Mouse (Mus musculus): Measurements from ENCODE around the gene Ccna1. TPM values are rescaled to one million over a fixed set of nuclear protein-coding genes. Genes with fewer than 3 reads are reported as not detected.

Ccna1 gene
- polyA plus RNA-seq, 1 experiment from 2014 or later, result 1.3 TPM

DNA sequence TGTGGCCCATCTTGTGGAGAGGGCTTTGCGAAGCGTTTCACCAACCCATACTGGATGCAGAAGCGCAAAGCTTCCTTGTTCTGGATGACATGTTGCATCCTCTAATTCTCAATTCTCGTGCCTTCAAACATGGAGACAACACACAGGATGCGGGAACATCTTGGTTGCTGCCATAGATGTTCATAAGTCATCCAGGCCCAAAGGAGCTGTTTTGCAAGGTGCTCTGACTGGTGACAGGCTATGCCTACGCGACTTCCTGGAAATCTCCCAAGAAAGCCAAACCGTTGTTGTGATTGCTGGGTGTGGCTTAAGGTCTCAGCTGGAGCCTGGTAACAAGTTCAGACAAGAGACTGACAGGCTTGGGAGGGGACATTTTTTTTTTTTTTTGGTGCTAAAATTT is 1.1 kb upstream of the Ccna1 start:
- Histone ChIP-seq H3K27ac (ENCODE audit: low read depth) (no peak overlapping the region), H3K4me1 (replicated peaks; ENCODE audit: control insufficient read depth, insufficient read depth, low read length) (peaks cover 7% of the 10 kb centered on the region; the same call in 1 of the 2 replicates), H3K4me3 (ENCODE audit: low read depth, low read length) (no peak overlapping the region), H3K36me3 (ENCODE audit: control insufficient read depth, insufficient read depth, low read length) (no peaks in the 10 kb centered on the region), H3K4me2 (ENCODE audit: low read length) (no peak overlapping the region), H3K9me3 (ENCODE audit: control insufficient read depth, low read length) (no peaks in the 10 kb centered on the region), H3K27me3 (replicated peaks; ENCODE audit: control insufficient read depth, insufficient read depth, low read length) (peaks cover 25% of the 10 kb centered on the region), H3K9ac (ENCODE audit: low read length) (no peak overlapping the region)
- 62% methylated on average over 8 of the region's 8 CpGs for WGBS
- DNase-seq (ENCODE audit: low spot score), result no peak
- ATAC-seq (replicated peaks; ENCODE audit: low FRiP score, low TSS enrichment, low read depth), result no peak

DNA sequence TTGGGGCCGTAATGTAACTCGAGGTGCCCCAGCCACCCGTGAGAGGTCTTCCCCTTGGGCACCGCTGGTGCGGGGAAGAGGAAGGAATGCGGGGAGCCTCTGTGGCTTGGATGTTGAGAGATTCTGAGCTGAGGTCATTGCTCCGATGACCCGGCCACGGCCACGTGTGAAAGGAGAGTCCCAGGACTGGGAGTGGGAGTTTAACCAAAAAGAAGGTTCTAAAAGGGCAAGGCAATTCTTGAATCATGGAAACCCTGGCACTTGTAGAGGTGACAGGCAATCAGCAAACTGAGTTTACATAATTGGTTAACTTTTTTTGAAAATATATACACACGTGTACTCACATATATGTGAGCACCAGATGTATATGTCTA is 433 bp upstream of the Ccna1 start:
- no peaks in the 10 kb centered on the region for H3K36me3 ChIP-seq (ENCODE audit: control insufficient read depth, insufficient read depth, low read length)
- 9% methylated on average over 11 of the region's 11 CpGs for WGBS
- peak overlapping the region; percentile 56 for H3K4me3 ChIP-seq (ENCODE audit: low read depth, low read length)
- peak overlapping the region; percentile 99 for H3K4me2 ChIP-seq (ENCODE audit: low read length)
- H3K9ac ChIP-seq (ENCODE audit: low read length), result peak overlapping the region; percentile 35
- DNase-seq (ENCODE audit: low spot score) (no peak), ATAC-seq (replicated peaks; ENCODE audit: low FRiP score, low TSS enrichment, low read depth) (no peak)
- H3K9me3 ChIP-seq (ENCODE audit: control insufficient read depth, low read length), result no peaks in the 10 kb centered on the region
- H3K27me3 ChIP-seq (replicated peaks; ENCODE audit: control insufficient read depth, insufficient read depth, low read length), result peaks cover 25% of the 10 kb centered on the region
- H3K27ac ChIP-seq (ENCODE audit: low read depth), result no peak overlapping the region
- peaks cover 7% of the 10 kb centered on the region; the same call in 1 of the 2 replicates for H3K4me1 ChIP-seq (replicated peaks; ENCODE audit: control insufficient read depth, insufficient read depth, low read length)

DNA sequence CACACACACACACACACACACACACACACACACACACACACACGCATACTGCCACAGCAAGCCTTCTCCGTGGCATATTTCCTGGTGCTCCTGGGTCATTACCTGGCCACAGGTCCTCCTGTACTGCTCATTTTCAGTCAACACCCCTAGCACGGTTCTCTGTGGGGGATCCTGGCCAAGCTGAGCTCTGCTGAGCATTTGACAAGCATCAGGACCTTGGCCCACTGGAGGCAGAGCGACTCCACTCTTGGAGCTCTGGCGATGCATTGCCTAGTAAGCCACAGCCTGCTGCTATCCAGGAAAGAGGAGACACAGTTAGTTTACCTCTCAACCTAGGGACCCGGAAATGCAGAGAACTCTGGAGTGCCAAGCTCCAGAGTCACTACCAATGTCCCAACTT is 1.1 kb downstream of the Ccna1 start:
- H3K27ac ChIP-seq (ENCODE audit: low read depth), result no peak overlapping the region
- 57% methylated on average over 6 of the region's 6 CpGs for WGBS
- H3K27me3 ChIP-seq (replicated peaks; ENCODE audit: control insufficient read depth, insufficient read depth, low read length), result peaks cover 25% of the 10 kb centered on the region
- ATAC-seq (replicated peaks; ENCODE audit: low FRiP score, low TSS enrichment, low read depth) (no peak), DNase-seq (ENCODE audit: low spot score) (no peak)
- peak overlapping the region; percentile 35; the same call in 1 of the 2 replicates for H3K9ac ChIP-seq (ENCODE audit: low read length)
- H3K9me3 ChIP-seq (ENCODE audit: control insufficient read depth, low read length), result no peaks in the 10 kb centered on the region
- H3K4me2 ChIP-seq (ENCODE audit: low read length), result peak overlapping the region; percentile 99
- H3K4me1 ChIP-seq (replicated peaks; ENCODE audit: control insufficient read depth, insufficient read depth, low read length), result peaks cover 7% of the 10 kb centered on the region; the same call in 1 of the 2 replicates
- H3K36me3 ChIP-seq (ENCODE audit: control insufficient read depth, insufficient read depth, low read length), result no peaks in the 10 kb centered on the region
- peak overlapping the region; percentile 56 for H3K4me3 ChIP-seq (ENCODE audit: low read depth, low read length)

DNA sequence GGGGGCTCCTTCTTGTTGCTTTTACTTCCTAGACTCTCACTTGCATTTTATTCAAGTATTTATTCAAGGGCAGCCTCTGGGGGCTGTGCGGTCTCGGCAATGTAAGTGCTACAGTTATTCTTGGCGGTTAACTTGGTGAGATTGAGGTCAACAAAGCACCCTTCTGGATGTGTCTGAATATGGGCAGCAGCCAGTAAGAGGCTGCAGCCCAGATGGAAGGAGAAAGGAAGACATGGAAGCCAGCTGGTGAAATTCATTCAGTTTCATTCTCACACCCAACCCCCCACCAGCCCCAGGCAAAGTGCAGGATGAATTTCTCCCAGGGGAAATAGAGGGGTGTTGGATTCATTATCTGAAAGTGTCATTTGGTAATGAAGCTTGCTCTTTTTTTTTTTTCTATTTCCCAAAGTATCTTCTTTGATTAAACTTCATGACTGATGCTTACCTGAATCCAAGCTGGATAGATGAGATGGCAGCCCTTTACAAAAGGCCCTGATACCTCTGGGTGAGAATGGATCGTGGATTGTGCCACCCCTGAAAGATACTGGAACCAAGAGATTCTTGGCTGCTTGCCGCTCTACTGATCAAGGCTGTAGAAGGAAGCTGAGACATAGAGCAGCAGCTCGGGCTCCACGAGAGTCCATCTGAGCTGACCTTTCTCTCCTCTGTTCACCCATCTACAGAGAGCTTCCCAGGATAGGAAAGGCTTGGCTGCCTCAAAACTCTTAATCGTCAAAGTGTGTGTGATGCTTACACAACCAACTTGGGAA is 10.5 kb downstream of the Ccna1 start:
- ATAC-seq (replicated peaks; ENCODE audit: low FRiP score, low TSS enrichment, low read depth) (no peak), DNase-seq (ENCODE audit: low spot score) (no peak)
- no peak overlapping the region for H3K27ac ChIP-seq (ENCODE audit: low read depth)
- no peak overlapping the region for H3K4me2 ChIP-seq (ENCODE audit: low read length)
- H3K36me3 ChIP-seq (ENCODE audit: control insufficient read depth, insufficient read depth, low read length), result no peaks in the 10 kb centered on the region
- no peaks in the 10 kb centered on the region for H3K4me1 ChIP-seq (replicated peaks; ENCODE audit: control insufficient read depth, insufficient read depth, low read length)
- H3K4me3 ChIP-seq (ENCODE audit: low read depth, low read length), result no peak overlapping the region
- H3K9ac ChIP-seq (ENCODE audit: low read length), result no peak overlapping the region
- no peaks in the 10 kb centered on the region for H3K27me3 ChIP-seq (replicated peaks; ENCODE audit: control insufficient read depth, insufficient read depth, low read length)
- WGBS, result 81% methylated on average over 8 of the region's 8 CpGs
- H3K9me3 ChIP-seq (ENCODE audit: control insufficient read depth, low read length), result no peaks in the 10 kb centered on the region

DNA sequence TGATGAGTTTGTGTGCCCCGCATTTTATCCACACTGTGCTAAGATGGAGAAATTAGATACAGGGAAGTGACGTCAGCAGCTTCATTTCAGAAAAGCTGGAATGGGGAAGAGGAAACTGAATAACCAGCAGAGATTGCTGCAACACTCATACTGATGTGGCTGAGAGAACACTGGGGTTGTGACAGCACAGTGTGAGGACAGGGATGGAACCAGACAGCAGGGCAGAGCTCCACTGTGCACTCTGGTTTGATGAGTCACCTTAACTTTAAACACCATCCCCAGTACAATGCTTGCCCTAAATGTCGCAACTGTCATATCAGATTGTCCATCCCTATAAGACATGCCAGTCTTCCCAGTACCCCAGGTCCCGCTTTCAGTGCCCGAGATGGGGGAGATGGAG is 17.7 kb downstream of the Ccna1 start:
- no peaks in the 10 kb centered on the region for H3K9me3 ChIP-seq (ENCODE audit: control insufficient read depth, low read length)

DNA sequence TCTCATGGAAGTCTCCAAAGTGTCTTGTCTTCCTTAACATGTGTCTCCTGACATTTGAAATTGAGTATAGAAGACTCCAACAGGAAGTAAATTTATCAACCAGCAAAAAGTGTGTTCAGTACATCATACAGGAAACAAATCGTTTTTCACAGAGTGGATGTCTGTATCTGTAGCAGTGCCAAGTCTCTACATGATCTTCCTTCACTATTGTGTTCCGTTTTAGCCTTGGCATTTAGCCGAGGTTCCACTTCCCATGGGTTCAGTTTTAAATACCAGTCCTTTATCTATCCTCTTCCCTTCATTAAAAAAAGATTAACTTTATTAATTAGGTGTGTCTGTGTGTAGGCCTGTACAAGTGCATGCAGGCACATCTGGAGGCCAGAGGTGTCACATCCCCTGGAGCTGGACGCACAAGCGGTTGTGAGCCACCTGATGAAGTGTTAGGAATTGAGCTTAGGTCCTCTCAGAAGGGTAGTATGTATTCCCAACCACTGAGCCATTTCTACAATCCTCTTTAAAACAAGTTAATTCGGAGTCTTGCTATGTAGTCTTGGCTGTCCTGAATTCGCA is 27.9 kb downstream of the Ccna1 start:
- WGBS, result 76% methylated on average over 7 of the region's 7 CpGs
- Histone ChIP-seq H3K36me3 (ENCODE audit: control insufficient read depth, insufficient read depth, low read length) (no peaks in the 10 kb centered on the region), H3K4me3 (ENCODE audit: low read depth, low read length) (no peak overlapping the region), H3K27me3 (replicated peaks; ENCODE audit: control insufficient read depth, insufficient read depth, low read length) (no peaks in the 10 kb centered on the region), H3K27ac (ENCODE audit: low read depth) (no peak overlapping the region), H3K9me3 (ENCODE audit: control insufficient read depth, low read length) (peaks cover 2% of the 10 kb centered on the region; the same call in 1 of the 2 replicates), H3K4me1 (replicated peaks; ENCODE audit: control insufficient read depth, insufficient read depth, low read length) (no peaks in the 10 kb centered on the region), H3K4me2 (ENCODE audit: low read length) (no peak overlapping the region), H3K9ac (ENCODE audit: low read length) (no peak overlapping the region)
- no peak for ATAC-seq (replicated peaks; ENCODE audit: low FRiP score, low TSS enrichment, low read depth)
- DNase-seq (ENCODE audit: low spot score), result no peak

More for the DNA sequence above, 17.7 kb downstream of the Ccna1 start:
- no peak for DNase-seq (ENCODE audit: low spot score)
- Histone ChIP-seq H3K4me3 (ENCODE audit: low read depth, low read length) (no peak overlapping the region), H3K27me3 (replicated peaks; ENCODE audit: control insufficient read depth, insufficient read depth, low read length) (no peaks in the 10 kb centered on the region), H3K4me1 (replicated peaks; ENCODE audit: control insufficient read depth, insufficient read depth, low read length) (no peaks in the 10 kb centered on the region), H3K4me2 (ENCODE audit: low read length) (no peak overlapping the region), H3K36me3 (ENCODE audit: control insufficient read depth, insufficient read depth, low read length) (no peaks in the 10 kb centered on the region), H3K9ac (ENCODE audit: low read length) (no peak overlapping the region), H3K27ac (ENCODE audit: low read depth) (no peak overlapping the region)
- WGBS, result 82% methylated on average over 5 of the region's 5 CpGs
- no peak for ATAC-seq (replicated peaks; ENCODE audit: low FRiP score, low TSS enrichment, low read depth)

DNA sequence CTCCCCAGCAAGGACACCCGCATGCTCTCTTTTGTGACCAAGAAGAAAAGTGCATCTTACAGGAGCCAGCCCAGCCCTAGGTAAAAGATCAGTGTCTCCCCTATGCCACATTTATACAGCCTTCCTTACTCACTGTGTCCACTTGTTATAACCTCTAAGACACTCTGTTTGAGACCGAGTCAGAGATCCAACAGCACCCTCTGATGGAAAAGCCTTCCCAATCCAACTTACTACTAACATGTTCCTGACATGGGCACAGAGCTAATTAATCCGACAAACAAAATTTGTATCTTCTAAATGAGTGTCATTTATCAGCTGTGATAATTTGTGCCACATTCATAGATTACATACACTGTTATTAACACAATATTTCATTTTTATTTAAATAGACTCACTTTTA is 29.8 kb downstream of the Ccna1 start:
- ATAC-seq (replicated peaks; ENCODE audit: low FRiP score, low TSS enrichment, low read depth) (no peak), DNase-seq (ENCODE audit: low spot score) (no peak)
- Histone ChIP-seq H3K4me1 (replicated peaks; ENCODE audit: control insufficient read depth, insufficient read depth, low read length) (no peaks in the 10 kb centered on the region), H3K27ac (ENCODE audit: low read depth) (no peak overlapping the region), H3K9ac (ENCODE audit: low read length) (no peak overlapping the region), H3K36me3 (ENCODE audit: control insufficient read depth, insufficient read depth, low read length) (no peaks in the 10 kb centered on the region), H3K9me3 (ENCODE audit: control insufficient read depth, low read length) (peaks cover 4% of the 10 kb centered on the region; the same call in 1 of the 2 replicates), H3K27me3 (replicated peaks; ENCODE audit: control insufficient read depth, insufficient read depth, low read length) (no peaks in the 10 kb centered on the region), H3K4me3 (ENCODE audit: low read depth, low read length) (no peak overlapping the region), H3K4me2 (ENCODE audit: low read length) (no peak overlapping the region)
- 78% methylated on average over 3 of the region's 3 CpGs for WGBS

DNA sequence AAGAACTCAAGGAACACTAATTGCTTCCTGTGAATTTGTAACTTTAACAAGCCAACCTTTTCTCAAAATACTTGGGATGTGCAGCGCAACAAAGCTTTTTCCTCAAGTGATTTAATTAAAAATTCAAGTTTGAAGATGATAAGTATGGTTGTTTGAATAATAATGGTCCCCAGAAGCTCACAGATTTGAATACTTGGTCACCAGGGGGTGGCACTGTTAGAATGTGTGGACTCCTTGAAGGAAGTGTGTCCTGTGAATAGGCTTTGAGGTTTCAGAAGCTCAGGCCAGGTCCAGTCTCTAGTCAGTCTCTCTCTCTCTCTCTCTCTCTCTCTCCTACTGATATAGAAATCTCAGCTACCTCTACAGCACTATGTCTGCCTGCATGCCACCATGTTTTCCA is 32.0 kb downstream of the Ccna1 start:
- DNase-seq (ENCODE audit: low spot score) (no peak), ATAC-seq (replicated peaks; ENCODE audit: low FRiP score, low TSS enrichment, low read depth) (no peak)
- Histone ChIP-seq H3K4me1 (replicated peaks; ENCODE audit: control insufficient read depth, insufficient read depth, low read length) (no peaks in the 10 kb centered on the region), H3K4me3 (ENCODE audit: low read depth, low read length) (no peak overlapping the region), H3K9ac (ENCODE audit: low read length) (no peak overlapping the region), H3K27me3 (replicated peaks; ENCODE audit: control insufficient read depth, insufficient read depth, low read length) (no peaks in the 10 kb centered on the region), H3K36me3 (ENCODE audit: control insufficient read depth, insufficient read depth, low read length) (no peaks in the 10 kb centered on the region), H3K9me3 (ENCODE audit: control insufficient read depth, low read length) (peaks cover 4% of the 10 kb centered on the region; the same call in 1 of the 2 replicates), H3K4me2 (ENCODE audit: low read length) (no peak overlapping the region), H3K27ac (ENCODE audit: low read depth) (no peak overlapping the region)
- 94% methylated on average over 1 of the region's 1 CpGs for WGBS

DNA sequence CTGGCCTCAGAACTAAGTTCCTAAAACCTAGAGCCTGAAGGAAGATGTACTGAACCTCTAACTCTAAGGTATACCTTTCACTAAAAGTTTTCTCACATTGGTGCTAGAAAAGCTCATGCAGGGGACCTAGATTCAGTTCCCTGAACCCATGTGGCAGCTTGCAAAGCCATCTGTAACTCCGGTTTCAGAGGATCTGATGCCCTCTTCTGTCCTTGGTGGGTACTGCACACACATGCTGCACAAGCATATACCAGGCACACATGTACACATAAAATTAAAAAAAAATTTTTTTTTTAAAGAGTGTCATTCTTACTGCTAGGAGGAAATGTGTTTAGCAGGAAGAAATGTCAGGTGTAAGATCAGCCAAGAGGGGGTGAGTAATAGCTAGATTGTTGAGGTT is 33.1 kb downstream of the Ccna1 start:
- H3K36me3 ChIP-seq (ENCODE audit: control insufficient read depth, insufficient read depth, low read length), result no peaks in the 10 kb centered on the region
- 74% methylated on average over 1 of the region's 1 CpGs for WGBS
- H3K4me1 ChIP-seq (replicated peaks; ENCODE audit: control insufficient read depth, insufficient read depth, low read length), result no peaks in the 10 kb centered on the region
- H3K9ac ChIP-seq (ENCODE audit: low read length), result no peak overlapping the region
- DNase-seq (ENCODE audit: low spot score) (no peak), ATAC-seq (replicated peaks; ENCODE audit: low FRiP score, low TSS enrichment, low read depth) (no peak)
- peaks cover 4% of the 10 kb centered on the region; the same call in 1 of the 2 replicates for H3K9me3 ChIP-seq (ENCODE audit: control insufficient read depth, low read length)
- no peak overlapping the region for H3K27ac ChIP-seq (ENCODE audit: low read depth)
- H3K4me2 ChIP-seq (ENCODE audit: low read length), result no peak overlapping the region
- H3K27me3 ChIP-seq (replicated peaks; ENCODE audit: control insufficient read depth, insufficient read depth, low read length), result no peaks in the 10 kb centered on the region
- no peak overlapping the region for H3K4me3 ChIP-seq (ENCODE audit: low read depth, low read length)
